Mouse (Mus musculus): ENCODE data around the gene Znhit6.

Gene Znhit6

DNA sequence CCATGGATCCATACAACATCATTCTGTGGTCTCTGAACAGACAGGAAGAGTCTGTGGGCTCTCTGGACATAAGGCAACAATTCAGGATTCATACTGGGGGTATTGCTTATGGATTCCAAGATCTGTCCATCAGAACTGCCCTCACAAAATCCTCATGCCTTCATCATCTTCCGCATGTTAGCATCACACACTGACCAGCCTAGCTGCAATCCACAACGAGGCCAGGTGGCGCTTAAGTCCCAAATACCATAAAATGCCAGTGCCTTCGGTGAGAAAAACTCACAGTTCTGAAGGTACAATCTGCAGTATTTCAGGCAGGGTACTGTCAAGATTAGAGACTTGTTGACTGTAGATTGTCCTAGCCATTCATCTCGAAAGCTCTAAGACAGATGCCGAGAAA, 69.5 kb downstream of the Znhit6 start:
- no peak for DNase-seq (ENCODE audit: low read depth, low spot score)

DNA sequence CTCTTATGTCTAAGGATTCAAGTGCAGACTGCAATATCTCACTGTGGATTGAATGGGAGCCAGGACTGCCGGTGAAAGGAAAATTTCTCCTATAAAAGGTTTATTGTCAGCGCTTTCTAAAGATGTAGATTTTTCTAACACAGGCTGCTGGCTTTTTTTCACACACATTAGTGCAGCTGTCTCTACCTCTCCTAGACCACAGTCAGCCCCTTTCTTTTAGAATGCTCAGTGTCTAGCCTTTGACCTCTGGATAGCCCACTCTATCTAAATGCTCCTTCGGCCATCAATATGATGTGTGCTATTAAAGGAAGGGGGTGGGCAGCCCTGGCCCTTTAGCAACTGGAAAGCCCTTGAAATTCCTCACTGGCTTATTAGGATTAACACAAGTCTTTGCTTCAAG, 70.0 kb downstream of the Znhit6 start:
- no peak for DNase-seq (ENCODE audit: low read depth, low spot score)

DNA sequence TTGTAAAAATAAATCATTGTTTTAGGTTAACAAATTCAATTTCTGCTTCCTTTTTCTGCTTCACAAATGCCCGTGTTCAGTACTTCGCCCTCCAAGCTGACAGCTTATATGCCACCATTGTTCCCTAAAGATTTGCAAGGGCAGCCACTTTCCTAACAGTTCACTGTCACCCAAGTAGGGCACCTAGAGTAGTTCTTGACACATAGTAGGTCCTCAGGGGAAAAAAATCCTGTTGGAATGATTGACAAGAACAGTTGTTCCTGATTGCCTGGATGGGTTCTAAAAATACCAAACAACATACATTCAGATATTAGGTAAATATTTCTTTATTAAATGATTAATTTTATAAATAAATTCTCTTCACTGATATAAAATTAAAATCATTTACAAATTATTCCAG, 70.7 kb downstream of the Znhit6 start:
- DNase-seq (ENCODE audit: low read depth, low spot score): no peak

DNA sequence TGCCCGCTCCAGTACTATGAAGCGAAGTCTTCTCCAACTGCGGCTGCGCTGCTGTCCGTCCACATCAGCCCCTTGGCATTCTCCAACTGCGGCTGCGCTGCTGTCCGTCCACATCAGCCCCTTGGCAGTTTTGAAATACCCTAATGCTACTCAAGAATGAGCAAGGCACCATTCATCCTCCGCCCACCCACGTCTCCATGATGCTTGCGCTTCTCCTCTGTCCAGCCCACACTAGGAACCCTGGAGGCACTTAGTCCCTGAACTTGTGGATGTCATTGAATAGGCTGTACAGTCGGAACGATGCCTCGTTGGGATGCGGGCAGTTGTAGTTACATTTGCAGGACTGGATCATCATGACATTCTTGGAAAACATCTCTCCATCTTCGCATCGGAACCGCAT, 71.4 kb downstream of the Znhit6 start:
- no peak for DNase-seq (ENCODE audit: low read depth, low spot score)

DNA sequence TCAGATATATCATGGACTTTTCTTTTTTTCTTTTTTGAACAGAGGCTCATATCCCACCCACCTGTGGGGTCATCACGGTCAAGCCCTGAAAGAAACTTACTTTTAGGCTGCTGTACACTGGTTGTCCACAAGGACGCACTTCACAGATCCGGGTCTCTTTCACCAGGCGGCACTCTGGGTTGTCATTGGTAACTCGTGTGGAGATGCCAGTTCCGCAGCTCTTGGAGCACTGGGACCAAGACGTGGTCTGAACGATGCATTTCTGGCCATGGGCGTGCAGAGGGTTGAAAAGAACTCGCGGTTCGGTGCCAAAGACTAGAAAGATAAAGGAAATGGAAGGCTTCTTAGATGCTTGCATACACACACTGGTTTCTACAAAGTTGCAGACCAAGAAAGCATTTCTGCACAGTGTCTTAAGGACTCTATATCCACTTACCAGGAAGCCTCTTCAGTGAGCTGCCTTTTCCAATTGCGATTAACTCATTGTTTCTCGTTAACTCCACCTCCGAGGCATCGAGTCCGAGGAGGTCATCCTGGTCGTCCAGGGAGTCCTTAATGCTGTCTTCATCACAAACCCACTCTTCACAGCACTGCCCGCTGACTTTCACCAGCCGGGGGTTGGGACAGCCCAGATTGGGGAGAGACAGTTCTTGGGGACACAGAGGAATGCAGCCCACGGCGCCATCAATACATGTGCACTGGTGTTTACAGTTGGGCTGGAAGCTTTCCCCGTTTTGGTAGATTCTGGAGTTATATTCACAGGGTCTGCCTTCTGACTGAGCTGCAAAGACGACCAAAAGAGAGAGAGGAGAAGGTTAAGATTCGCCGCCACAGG, 72.3 kb downstream of the Znhit6 start:
- no peak for DNase-seq (ENCODE audit: low read depth, low spot score)

DNA sequence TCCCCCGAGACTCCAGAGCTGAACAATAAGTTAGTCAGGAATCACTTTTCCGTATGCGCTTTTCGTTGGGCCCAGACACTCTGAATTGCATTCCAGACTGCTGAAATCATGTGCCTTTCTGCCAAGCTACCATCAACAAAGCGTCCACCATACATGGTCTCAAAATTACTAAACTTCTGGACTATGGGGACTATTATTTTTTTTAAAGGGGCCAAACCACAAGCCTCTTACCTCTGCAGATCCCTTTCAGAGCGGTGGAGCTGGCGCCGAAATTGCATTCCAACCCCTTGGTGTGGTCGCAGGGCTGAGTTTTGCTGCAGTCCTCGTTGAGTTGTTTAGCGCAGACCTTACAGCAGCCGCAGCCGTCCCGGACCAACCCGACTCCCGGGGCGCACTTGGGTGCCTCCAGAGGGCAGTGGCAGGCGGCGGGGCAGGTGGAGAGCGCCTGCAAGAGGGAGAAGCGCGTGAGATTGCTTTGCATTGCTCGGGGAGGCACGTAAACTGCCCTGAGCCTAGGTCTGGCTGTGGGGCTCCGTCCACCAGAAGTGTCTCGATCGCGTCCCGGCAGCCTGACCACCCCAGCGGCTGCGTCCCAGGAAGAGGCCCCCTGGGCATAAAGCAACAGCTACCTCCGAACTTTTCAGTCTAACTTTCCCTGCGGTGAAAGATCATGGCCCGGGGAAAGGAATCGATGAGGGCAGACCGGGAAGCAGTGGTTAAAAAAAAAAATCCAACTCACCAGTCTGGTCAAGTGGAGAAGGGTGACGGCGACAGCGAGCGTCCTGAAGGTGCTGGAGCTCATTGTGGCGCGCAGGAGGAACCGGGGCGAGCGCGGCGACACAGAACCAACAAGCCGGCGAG, 73.2 kb downstream of the Znhit6 start:
- no peak for DNase-seq (ENCODE audit: low read depth, low spot score)

DNA sequence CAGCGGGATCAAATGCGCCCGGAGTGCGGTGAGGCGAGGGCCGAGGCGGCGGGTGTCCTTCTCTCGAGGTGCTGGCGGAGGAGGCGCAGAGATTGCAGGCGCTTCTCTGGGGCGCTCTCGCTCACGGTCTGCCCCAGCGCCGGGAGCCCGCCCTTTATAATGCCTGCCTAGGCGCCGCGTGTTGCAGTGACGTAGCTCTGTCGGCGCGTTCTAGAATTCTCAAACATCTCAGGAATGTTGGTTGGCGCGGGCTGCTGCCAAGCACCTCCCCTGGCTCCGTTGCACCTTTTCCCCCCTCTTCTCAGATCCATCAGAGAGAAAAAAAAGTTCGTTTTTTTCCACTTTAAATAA, 73.8 kb downstream of the Znhit6 start, which contains the start of gene Ccn1:
Gene Ccn1, minus strand, starts transcription at position 130 of the 351 bp plus-strand sequence.
- no peak for DNase-seq (ENCODE audit: low read depth, low spot score)

DNA sequence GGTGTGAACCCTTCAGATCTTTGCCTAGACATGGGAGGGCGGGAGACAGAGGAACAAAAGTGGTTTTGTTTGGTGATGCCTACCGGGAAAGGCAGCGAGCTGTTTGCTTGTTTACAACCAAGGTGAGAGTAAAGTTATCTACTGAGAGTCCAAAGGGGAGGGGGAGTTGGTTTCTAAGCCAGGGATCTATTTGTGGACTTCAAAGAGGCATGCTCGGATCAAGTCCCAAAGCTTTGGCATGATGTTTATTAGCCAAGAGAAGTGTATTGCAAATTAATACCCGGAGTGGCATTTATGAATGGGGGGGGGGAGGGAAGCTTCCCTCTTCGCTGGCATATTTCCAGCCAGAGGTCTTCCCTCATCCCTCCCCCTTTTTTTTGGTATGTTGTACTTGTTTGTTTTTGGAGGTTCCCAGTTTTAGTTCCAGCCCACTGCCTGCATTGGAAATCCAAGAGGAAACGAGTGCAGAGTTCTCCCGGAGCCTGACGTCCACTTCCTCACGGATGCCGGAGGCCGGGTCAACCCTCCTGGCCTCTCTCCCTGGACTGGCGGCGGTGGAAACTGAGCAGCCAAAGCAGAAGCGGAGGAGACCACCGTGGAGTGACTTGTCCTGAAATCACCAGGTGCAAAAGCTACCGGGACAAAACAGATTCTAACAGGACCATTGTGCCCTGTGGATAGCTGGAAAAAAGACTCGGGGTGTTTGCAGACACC, 74.5 kb downstream of the Znhit6 start:
- DNase-seq (ENCODE audit: low read depth, low spot score): no peak

DNA sequence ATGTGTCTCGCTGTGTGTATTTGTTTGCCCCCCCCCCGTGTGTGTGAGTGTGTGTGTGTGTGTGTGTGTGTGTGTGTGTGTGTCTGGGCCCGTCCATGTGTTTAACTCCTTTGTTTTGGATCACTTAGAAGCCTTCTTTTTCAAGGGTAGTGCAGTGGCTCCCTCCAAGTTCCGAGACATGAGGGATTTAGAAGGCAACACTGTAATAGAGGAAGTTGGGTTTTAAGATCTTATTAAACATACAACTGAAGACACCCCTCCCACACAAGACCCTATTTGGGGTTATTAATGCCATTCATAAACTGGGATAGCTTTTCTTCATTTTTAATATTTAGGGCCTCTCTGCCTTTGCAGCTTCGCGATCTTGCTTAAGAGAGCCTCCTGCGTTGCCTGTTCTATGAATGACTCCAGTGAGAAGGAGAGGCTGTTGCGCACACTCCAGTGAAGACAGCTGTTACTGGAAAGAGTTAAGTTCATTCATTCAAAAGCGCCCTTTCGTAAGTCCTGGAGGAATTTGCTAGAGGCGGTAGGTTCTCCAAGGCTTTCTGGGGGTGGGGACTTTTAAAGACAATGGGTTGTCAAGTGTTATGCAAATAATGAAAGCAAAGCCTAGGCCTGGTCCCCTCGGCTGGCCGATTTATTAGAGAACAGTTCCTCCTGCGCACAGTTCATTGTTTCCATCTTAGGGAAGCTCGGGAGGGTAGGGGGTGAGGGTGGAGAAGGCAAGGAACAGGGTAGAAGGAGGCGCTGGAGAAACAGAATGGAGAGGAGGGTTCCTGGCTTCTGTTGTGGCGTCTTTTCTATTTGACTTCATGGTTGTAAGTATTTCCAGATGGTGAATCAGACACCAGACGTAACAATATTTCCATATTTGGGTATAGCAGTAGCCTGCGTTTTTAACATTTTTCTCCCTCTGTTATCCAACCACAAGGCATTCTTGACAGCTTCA, 75.3 kb downstream of the Znhit6 start:
- DNase-seq (ENCODE audit: low read depth, low spot score): no peak

DNA sequence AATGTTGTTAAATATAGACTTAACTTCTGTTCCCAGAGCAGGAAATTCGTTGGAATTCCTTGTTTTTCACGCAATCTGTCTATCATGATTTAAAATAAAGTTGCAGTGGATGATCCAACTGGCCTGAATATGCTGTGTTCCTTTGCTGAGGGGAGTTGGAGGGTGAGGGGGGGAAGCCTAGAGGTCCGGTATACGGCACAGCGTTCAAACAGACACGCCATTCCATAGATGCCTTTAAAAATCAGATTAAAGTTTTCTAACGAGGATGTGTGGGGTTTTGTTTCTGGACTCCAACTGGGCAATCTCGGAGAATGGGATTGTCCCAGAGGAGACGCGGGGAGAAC, 75.9 kb downstream of the Znhit6 start:
- DNase-seq (ENCODE audit: low read depth, low spot score): no peak

DNA sequence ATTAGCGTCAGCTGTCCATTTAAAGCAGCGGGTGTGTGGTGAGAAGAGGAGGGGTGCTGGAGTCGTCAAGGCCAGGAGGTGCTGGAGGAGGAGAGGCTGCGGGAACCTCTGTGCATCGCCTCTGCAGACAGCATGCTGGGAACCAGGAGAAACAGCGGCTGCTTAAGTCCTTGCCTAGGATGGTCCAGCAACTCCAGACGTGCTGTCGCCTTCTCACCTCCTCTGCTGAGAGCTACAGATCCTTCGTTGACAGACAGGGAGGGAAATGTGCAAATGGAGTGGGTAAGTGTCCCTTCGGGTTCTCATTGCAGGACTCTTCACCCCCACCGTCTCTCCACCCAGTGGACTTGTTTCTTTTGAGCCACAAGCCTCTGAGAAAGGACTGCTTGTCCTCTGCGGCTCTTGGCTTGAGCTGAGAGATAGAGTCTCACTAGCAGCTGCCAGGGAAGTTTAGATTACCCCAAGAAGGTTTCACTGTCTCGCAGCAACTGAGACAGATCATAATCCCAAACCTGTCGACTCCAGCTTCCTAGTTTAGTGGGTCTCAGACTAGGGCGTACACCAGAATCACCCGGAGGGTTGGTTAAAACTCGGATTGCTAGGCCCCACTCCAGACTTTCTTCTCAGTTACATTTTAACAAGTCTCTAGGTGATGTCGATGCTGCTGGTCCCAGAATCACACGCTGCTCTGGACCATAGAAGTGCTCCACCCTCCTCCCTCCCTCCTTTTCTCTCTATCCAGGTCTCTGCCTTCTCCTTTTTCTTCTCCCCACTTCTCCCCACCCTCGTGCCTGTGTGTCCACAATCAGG, 76.5 kb downstream of the Znhit6 start:
- no peak for DNase-seq (ENCODE audit: low read depth, low spot score)

DNA sequence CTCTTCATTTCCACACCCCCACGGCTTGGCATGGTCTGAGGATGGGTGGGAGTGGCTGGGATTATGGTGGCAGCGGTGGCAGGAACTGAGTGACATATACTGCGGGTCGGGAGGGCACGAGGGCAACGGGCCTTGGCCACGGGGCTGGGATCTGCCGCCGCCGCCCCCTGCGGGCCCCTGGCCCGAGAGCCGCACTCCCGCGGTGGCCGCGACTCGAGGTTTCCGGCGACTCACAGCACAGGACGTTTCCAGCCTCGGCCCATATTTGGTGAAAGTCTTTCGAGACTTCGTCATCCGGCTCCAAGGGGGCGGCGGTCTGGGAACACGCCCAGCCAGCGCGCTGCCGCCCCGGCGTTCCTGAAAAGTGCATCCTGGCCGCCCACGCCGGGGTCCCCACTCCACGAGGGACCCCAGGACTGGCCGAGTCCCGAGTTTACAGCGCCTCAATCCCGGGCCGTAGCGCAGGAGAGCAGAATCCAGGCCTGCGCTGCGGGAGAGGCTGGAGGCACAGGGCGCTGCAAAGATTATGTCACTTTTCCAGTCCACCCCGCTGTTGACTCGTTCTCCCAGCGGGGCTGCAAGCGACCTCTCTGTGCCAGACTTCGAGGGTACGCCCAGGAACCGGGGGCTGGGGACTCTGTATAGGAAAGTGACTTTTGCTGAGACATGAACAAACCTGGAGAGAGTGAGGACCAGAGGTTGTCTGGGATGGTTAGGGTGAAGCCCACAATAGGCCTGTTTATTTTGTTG, 77.4 kb downstream of the Znhit6 start:
- DNase-seq (ENCODE audit: low read depth, low spot score): no peak

DNA sequence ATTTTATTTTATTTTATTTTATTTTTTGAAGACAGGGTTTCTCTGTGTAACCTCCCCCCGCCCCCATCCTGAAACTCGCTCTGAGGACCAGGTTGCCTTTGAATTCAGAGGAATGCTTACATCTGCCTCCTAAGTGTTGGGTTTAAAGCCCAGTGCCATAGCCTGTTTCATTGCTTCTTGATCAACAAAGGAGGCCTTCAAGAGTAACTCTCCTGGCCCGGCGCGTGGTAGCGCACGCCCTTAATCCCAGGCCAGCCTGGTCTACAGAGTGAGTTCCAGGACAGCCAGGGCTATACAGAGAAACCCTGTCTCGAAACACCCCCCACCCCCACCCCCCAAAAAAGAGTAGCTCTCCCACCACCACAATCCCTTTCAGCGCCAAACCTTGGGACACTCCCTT, 78.0 kb downstream of the Znhit6 start:
- DNase-seq (ENCODE audit: low read depth, low spot score): no peak
